Mouse (Mus musculus) limb, embryonic 11.5 days (tissue): ENCODE measurements around the gene Ptges. TPM values are rescaled to one million over a fixed set of nuclear protein-coding genes. Genes with fewer than 3 reads are reported as not detected.
"Not testable (repeated sequence)": the region's sequence is repeated elsewhere in the genome, so short reads cannot be mapped to it uniquely, and the experiment has no call there.

Experiments
- ATAC-seq: fragments of 200-750 bp; cut with Nextera tagmentation; 2 replicates; pipeline ENCODE4 v1.8.0; 2017; ENCODE audit warnings: low read depth; ENCODE audit not compliant: insufficient number of reproducible peaks, low FRiP score, low TSS enrichment
- DNase-seq: peaks from one replicate; pipeline ENCODE4 v3.0.0-alpha.2; 2015; ENCODE audit warnings: low spot score
- H3K27ac ChIP-seq: fragments of 300-500 bp; sonication (generic); replicated peaks from 2 replicates; pipeline ENCODE4 v1.5.1; 2014; ENCODE audit warnings: low read depth, mild to moderate bottlenecking, low read length
- H3K27me3 ChIP-seq: fragments of 300-500 bp; sonication (generic); 2 replicates; pipeline ENCODE4 v1.6.1; 2014; ENCODE audit warnings: mild to moderate bottlenecking, low read length, mixed read lengths; ENCODE audit not compliant: control insufficient read depth, insufficient read depth
- H3K36me3 ChIP-seq: fragments of 300-500 bp; sonication (generic); 2 replicates; pipeline ENCODE4 v1.6.1; 2014; ENCODE audit warnings: mild to moderate bottlenecking, low read length, moderate library complexity, mixed read lengths; ENCODE audit not compliant: control insufficient read depth, insufficient read depth
- H3K4me1 ChIP-seq: fragments of 300-500 bp; sonication (generic); 2 replicates; pipeline ENCODE4 v1.6.1; 2014; ENCODE audit warnings: low read length, mixed read lengths; ENCODE audit not compliant: control insufficient read depth, insufficient read depth
- H3K4me2 ChIP-seq: fragments of 300-500 bp; sonication (generic); 2 replicates; pipeline ENCODE4 v1.6.1; 2014; ENCODE audit warnings: low read depth, mild to moderate bottlenecking, moderate library complexity; ENCODE audit not compliant: severe bottlenecking
- H3K4me3 ChIP-seq: fragments of 300-500 bp; sonication (generic); 2 replicates; pipeline ENCODE4 v1.5.1; 2014; ENCODE audit warnings: low read depth, low read length
- H3K9ac ChIP-seq: fragments of 300-500 bp; sonication (generic); 2 replicates; pipeline ENCODE4 v1.6.1; 2014; ENCODE audit warnings: mild to moderate bottlenecking, low read length
- H3K9me3 ChIP-seq: fragments of 300-500 bp; sonication (generic); 2 replicates; pipeline ENCODE4 v1.6.1; 2016; ENCODE audit warnings: low read length; ENCODE audit not compliant: control insufficient read depth
- WGBS: fragments of 180-500 bp; shearing (Covaris S2); extraction: QIAGEN DNeasy Blood & Tissue Kit; methylation state at CpG from one replicate; pipeline ENCODE4 v1.1.7; 2014; 5-methylcytosine and 5-hydroxymethylcytosine counted together
- polyA plus RNA-seq: library from polyadenylated mRNA; unstranded; fragments of >200 nt; fragmentation: Nextera tagmentation; extraction: Ambion mirVana; gene quantifications from 2 replicates; pipeline ENCODE4 v1.2.1, GENCODE M21; 2014

Gene Ptges
- polyA plus RNA-seq, 1 experiment from 2014 or later, result 10.3 TPM

GRCm38 (mm10) chr2:30933917-30934450 is 4.3 kb upstream of the Ptges start:
- Histone ChIP-seq H3K9me3 (no peaks in the 10 kb centered on the region), H3K36me3 (no peaks in the 10 kb centered on the region), H3K9ac (no peak overlapping the region), H3K4me2 (no peak overlapping the region), H3K4me1 (no peaks in the 10 kb centered on the region), H3K27ac (no peak overlapping the region), H3K4me3 (no peak overlapping the region), H3K27me3 (no peaks in the 10 kb centered on the region)
- DNase-seq, result peak; percentile 88
- WGBS, result 22% methylated on average over 7 of the region's 7 CpGs
- ATAC-seq, result no peak

GRCm38 (mm10) chr2:30933032-30933431 is 3.4 kb upstream of the Ptges start:
- Histone ChIP-seq H3K4me2 (no peak overlapping the region), H3K4me1 (no peaks in the 10 kb centered on the region), H3K9ac (no peak overlapping the region), H3K27ac (no peak overlapping the region), H3K36me3 (no peaks in the 10 kb centered on the region), H3K9me3 (no peaks in the 10 kb centered on the region), H3K4me3 (no peak overlapping the region), H3K27me3 (no peaks in the 10 kb centered on the region)
- ATAC-seq (no peak), DNase-seq (no peak)
- WGBS, result 81% methylated on average over 6 of the region's 6 CpGs

GRCm38 (mm10) chr2:30931922-30932321 is 2.3 kb upstream of the Ptges start:
- Histone ChIP-seq H3K9ac (no peak overlapping the region), H3K9me3 (no peaks in the 10 kb centered on the region), H3K27ac (no peak overlapping the region), H3K4me3 (no peak overlapping the region), H3K27me3 (no peaks in the 10 kb centered on the region), H3K4me1 (no peaks in the 10 kb centered on the region), H3K4me2 (no peak overlapping the region), H3K36me3 (no peaks in the 10 kb centered on the region)
- no peak for ATAC-seq
- WGBS, result 72% methylated on average over 3 of the region's 3 CpGs
- DNase-seq, result no peak

- not testable (repeated sequence) for H3K4me1 ChIP-seq, H3K4me2 ChIP-seq, H3K4me3 ChIP-seq, DNase-seq, ATAC-seq, H3K27ac ChIP-seq, H3K36me3 ChIP-seq, H3K27me3 ChIP-seq, H3K9me3 ChIP-seq, H3K9ac ChIP-seq
- WGBS, result 95% methylated on average over 2 of the region's 2 CpGs
Observed at GRCm38 (mm10) chr2:30930846-30931245, 1.2 kb upstream of the Ptges start.

- Histone ChIP-seq H3K9ac (no peak overlapping the region), H3K36me3 (no peaks in the 10 kb centered on the region), H3K27ac (no peak overlapping the region), H3K4me2 (peak overlapping the region; percentile 42; the same call in 1 of the 2 replicates), H3K4me3 (no peak overlapping the region), H3K27me3 (no peaks in the 10 kb centered on the region), H3K4me1 (no peaks in the 10 kb centered on the region), H3K9me3 (no peaks in the 10 kb centered on the region)
- no peak for ATAC-seq
- DNase-seq, result no peak
- WGBS, result 29% methylated on average over 12 of the region's 12 CpGs
Observed at GRCm38 (mm10) chr2:30928893-30929482, 675 bp downstream of the Ptges start.

- 26% methylated on average over 14 of the region's 14 CpGs for WGBS
- Histone ChIP-seq H3K27ac (no peak overlapping the region), H3K9ac (no peak overlapping the region), H3K4me1 (no peaks in the 10 kb centered on the region), H3K9me3 (no peaks in the 10 kb centered on the region), H3K4me2 (no peak overlapping the region), H3K4me3 (no peak overlapping the region), H3K27me3 (no peaks in the 10 kb centered on the region), H3K36me3 (no peaks in the 10 kb centered on the region)
- peak; percentile 93 for DNase-seq
- ATAC-seq, result 0 out of 2 replicates have a peak, but pooled peaks have one; percentile 28
Observed at GRCm38 (mm10) chr2:30927844-30928628, 1.6 kb downstream of the Ptges start.

GRCm38 (mm10) chr2:30927151-30927781 is 2.4 kb downstream of the Ptges start:
- 63% methylated on average over 9 of the region's 9 CpGs for WGBS
- ATAC-seq (no peak), DNase-seq (no peak)
- no peaks in the 10 kb centered on the region for H3K36me3 ChIP-seq
- H3K4me2 ChIP-seq, result no peak overlapping the region
- no peaks in the 10 kb centered on the region for H3K4me1 ChIP-seq
- no peak overlapping the region for H3K4me3 ChIP-seq
- no peak overlapping the region for H3K9ac ChIP-seq
- peak overlapping the region; percentile 15; the same call in 1 of the 2 replicates for H3K27ac ChIP-seq
- H3K9me3 ChIP-seq, result no peaks in the 10 kb centered on the region
- H3K27me3 ChIP-seq, result no peaks in the 10 kb centered on the region

- WGBS, result 84% methylated on average over 4 of the region's 4 CpGs
- no peaks in the 10 kb centered on the region for H3K9me3 ChIP-seq
- H3K36me3 ChIP-seq, result no peaks in the 10 kb centered on the region
- H3K4me3 ChIP-seq, result no peak overlapping the region
- no peak overlapping the region for H3K4me2 ChIP-seq
- no peaks in the 10 kb centered on the region for H3K4me1 ChIP-seq
- DNase-seq, result no peak
- no peak overlapping the region for H3K27ac ChIP-seq
- H3K9ac ChIP-seq, result no peak overlapping the region
- H3K27me3 ChIP-seq, result no peaks in the 10 kb centered on the region
- no peak for ATAC-seq
Observed at GRCm38 (mm10) chr2:30926381-30926780, 3.3 kb downstream of the Ptges start.
